Mouse (Mus musculus) adrenal gland, postnatal 10 days (tissue): ENCODE measurements around the gene Gm20809. TPM values are rescaled to one million over a fixed set of nuclear protein-coding genes. Genes with fewer than 3 reads are reported as not detected.
"Not testable (repeated sequence)": the region's sequence is repeated elsewhere in the genome, so short reads cannot be mapped to it uniquely, and the experiment has no call there.

Source experiments
- DNase-seq: peaks from one replicate; pipeline ENCODE4 v3.0.0; 2021; ENCODE audit warnings: mixed read lengths
- long read RNA-seq, 2 experiments: library from polyadenylated mRNA; stranded (forward); transcript quantifications; one replicate each; pipeline ENCODE4 v2.0.0; 2021
- total RNA-seq, 2 experiments: library from RNA; stranded (reverse); gene quantifications; 2 replicates each; pipeline ENCODE4 v1.2.3; 2021

Gene Gm20809
- not detected for total RNA-seq
- long read RNA-seq, experiment 1: 0 reads
- long read RNA-seq, experiment 2: 0 reads

- not testable (repeated sequence) for DNase-seq
Observed at GRCm38 (mm10) chrY:24454757-24455156, at the start of gene Gm20809. Gene Gm20809, plus strand, starts transcription at chrY:24455057.
